Mouse (Mus musculus) myocyte (in vitro differentiated cells): ENCODE measurements at regions not wholly inside any gene's neighbourhood (a gene's known extent, or its start where the extent isn't known, plus 50 kb on each side); places are given as distances from the start of the nearest gene placed in this dataset.

Experiments
- E2F4 ChIP-seq: IDR thresholded peaks from one replicate; pipeline ENCODE4 v1.6.1; 2011; ENCODE audit warnings: mild to moderate bottlenecking, control low read depth, moderate library complexity; ENCODE audit not compliant: insufficient read depth
- MYOD1 ChIP-seq, 3 experiments: IDR thresholded peaks; one replicate each; pipeline ENCODE4 v1.6.1; 2011; ENCODE audit warnings: control low read depth in 2 of 3, low read depth in 2 of 3, mild to moderate bottlenecking in 2 of 3, moderate library complexity in 1 of 3; ENCODE audit not compliant: insufficient read length in 2 of 3, control insufficient read depth in 1 of 3
- POLR2A ChIP-seq: IDR thresholded peaks from one replicate; pipeline ENCODE4 v1.6.1; 2011; ENCODE audit warnings: low read depth, mild to moderate bottlenecking, control low read depth, moderate library complexity; ENCODE audit not compliant: insufficient read length
- POLR2AphosphoS2 ChIP-seq: IDR thresholded peaks from one replicate; pipeline ENCODE4 v1.6.1; 2011; ENCODE audit warnings: low read depth, control low read depth; ENCODE audit not compliant: insufficient read length

DNA sequence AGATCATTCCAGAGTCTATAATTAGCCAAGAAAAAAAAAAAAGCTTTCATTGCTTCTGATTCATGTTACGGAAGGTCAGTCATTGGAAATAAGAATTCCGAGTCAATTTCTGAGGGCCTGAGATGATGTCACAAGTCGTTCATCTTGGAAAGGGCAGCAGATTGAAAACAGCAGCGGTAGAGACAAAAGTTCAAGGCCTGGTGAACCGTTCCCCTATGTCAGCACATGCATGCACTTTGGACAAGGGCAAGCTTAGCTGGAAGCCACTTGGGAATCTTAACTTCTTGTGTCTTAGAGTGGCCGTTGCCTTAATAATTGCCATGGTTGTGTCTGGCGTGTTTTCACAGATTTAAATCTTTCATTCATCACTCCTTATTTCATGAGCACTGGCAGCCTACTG lies 65.6 kb upstream of the Fam13c start:
- no peak for TF ChIP-seq POLR2AphosphoS2
- no peak for TF ChIP-seq E2F4
- TF ChIP-seq POLR2A = no peak
- no peak for TF ChIP-seq MYOD1 (IDR thresholded peaks at IDR 0.05; ENCODE audit: control insufficient read depth in 1 of 3, insufficient read length in 2 of 3, low read depth in 2 of 3)
